In the genomic region with DNA sequence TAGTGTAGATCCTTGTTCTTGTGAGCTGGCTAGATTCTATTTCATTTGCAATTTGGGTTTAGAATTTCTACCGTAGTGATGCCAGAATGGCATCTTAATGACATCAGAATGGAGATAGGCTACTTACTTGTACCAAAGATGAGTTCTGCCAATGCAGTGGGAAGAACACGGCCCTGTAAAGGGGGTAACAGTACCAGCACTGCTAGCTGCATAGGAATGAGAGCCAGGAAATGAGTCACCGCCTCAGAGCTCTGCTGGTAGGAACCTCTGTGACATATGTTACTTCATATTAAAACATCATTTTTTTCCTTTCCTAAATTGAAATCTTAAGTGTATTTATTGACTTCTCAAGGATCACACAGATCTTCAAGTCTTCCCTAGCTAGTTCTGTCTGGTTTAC, we compare ENCODE assay signal across 17 mouse cellular contexts.
DNase-seq lines count a peak whose midpoint lies in the region; ATAC-seq lines count a peak whose summit lies in the region.
"Had no signal": no experiment of that assay in that cellular context is flagged by ENCODE, and none has a peak within 500 bp of the region (broad histone marks: within the 10 kb centered on the region; RNA-seq: fewer than 3 reads in every experiment).

No protein-coding gene starts in this region.

- peak; percentile 17 to 57 for DNase-seq in frontal cortex, adult 2 months (ENCODE audit: extremely low spot score in 1 of 2, low spot score in 1 of 2)
- DNase-seq in frontal cortex, postnatal 10 days (ENCODE audit: low spot score in 2 of 2): no peak
- peak; percentile 58 for DNase-seq in right cerebral cortex, adult 18-20 months
- DNase-seq in right cerebral cortex, postnatal 14 days: no peak
- peak; percentile 75 for DNase-seq in NIH3T3 (ENCODE audit: low read depth)
- peak; percentile 81 for DNase-seq in telencephalon, adult 2 months (ENCODE audit: low read depth, low spot score)
- DNase-seq: adrenal gland, adult 8-10 months; cerebellum, postnatal 10 days; gastrocnemius, postnatal 36 days; heart, postnatal 4 days; kidney, adult 2 months; kidney, postnatal 4 days; lung, embryonic 14.5 days; thymus, adult 2 months had no signal

- no peak for ATAC-seq in activated CD4-positive, CD25-positive, alpha-beta regulatory T cell, adult 4 months
- ATAC-seq: hindbrain, postnatal 0 days; midbrain, embryonic 16.5 days had no signal

Comparison
In these comparisons a context has a peak if more than half of its experiments do, and no peak if none do; other contexts are left out.
1. DNase-seq: peak in frontal cortex, adult 2 months (2 of 2), right cerebral cortex, adult 18-20 months (single experiment), NIH3T3 (single experiment) and telencephalon, adult 2 months (single experiment); none in frontal cortex, postnatal 10 days (0 of 2) and right cerebral cortex, postnatal 14 days (single experiment).